Mouse (Mus musculus): ENCODE results near the gene Rere. TPM values are rescaled to one million over a fixed set of nuclear protein-coding genes. Genes with fewer than 3 reads are reported as not detected.
"Not testable (repeated sequence)": the region's sequence is repeated elsewhere in the genome, so short reads cannot be mapped to it uniquely, and the experiment has no call there.

Gene Rere
- polyA plus RNA-seq, 1 experiment from 2014 or later, result 43.6 TPM

- H3K27me3 ChIP-seq, result no peaks in the 10 kb centered on the region
- 15% methylated on average over 6 of the region's 6 CpGs for WGBS
- H3K36me3 ChIP-seq, result no peaks in the 10 kb centered on the region
- H3K4me1 ChIP-seq (replicated peaks), result peaks cover 83% of the 10 kb centered on the region
- H3K4me3 ChIP-seq (replicated peaks), result no peak overlapping the region
- H3K9me3 ChIP-seq, result no peaks in the 10 kb centered on the region
- H3K4me2 ChIP-seq (replicated peaks), result no peak overlapping the region
- no peak overlapping the region for H3K9ac ChIP-seq (replicated peaks)
- ATAC-seq, result no peak
- peak overlapping the region; percentile 58 for H3K27ac ChIP-seq
These were observed 180.2 kb downstream of the Rere start for GRCm38 (mm10) chr4:150461427-150462189.

GRCm38 (mm10) chr4:150462367-150462766 is 180.9 kb downstream of the Rere start:
- peaks cover 80% of the 10 kb centered on the region for H3K4me1 ChIP-seq (replicated peaks)
- WGBS, result 40% methylated on average over 4 of the region's 4 CpGs

DNA sequence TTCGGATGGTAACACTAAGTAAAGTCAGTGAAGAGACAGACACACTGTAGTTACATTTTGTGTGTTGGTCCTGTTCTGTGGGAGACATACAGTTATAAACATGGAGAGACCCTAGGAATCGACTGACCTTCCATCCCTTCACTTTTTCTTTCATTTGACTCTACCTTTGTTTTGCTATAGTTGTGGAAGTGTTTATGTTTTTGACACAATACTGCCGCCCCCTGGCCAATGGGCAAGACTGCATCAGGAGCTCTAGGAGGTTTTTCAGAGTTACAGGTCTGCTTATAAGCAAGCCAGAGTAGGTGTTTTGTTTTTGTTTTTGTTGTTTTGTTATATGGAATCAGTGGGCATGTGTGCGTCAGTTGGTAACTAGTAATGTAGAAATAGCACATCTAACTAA is 184.3 kb downstream of the Rere start:
- Histone ChIP-seq H3K27ac (no peak overlapping the region), H3K9ac (replicated peaks) (no peak overlapping the region), H3K4me3 (replicated peaks) (no peak overlapping the region), H3K4me1 (replicated peaks) (peaks cover 51% of the 10 kb centered on the region), H3K36me3 (peaks cover 5% of the 10 kb centered on the region; the same call in 1 of the 2 replicates), H3K9me3 (no peaks in the 10 kb centered on the region), H3K4me2 (replicated peaks) (no peak overlapping the region), H3K27me3 (peaks cover 6% of the 10 kb centered on the region; the same call in 1 of the 2 replicates)
- no peak for ATAC-seq
- 46% methylated on average over 4 of the region's 4 CpGs for WGBS

More at GRCm38 (mm10) chr4:150462367-150462766, 180.9 kb downstream of the Rere start:
- Histone ChIP-seq H3K27ac (peak overlapping the region; percentile 8; the same call in 1 of the 2 replicates), H3K9me3 (no peaks in the 10 kb centered on the region), H3K4me2 (replicated peaks) (no peak overlapping the region), H3K9ac (replicated peaks) (no peak overlapping the region), H3K36me3 (no peaks in the 10 kb centered on the region), H3K27me3 (no peaks in the 10 kb centered on the region), H3K4me3 (replicated peaks) (no peak overlapping the region)
- no peak for ATAC-seq

DNA sequence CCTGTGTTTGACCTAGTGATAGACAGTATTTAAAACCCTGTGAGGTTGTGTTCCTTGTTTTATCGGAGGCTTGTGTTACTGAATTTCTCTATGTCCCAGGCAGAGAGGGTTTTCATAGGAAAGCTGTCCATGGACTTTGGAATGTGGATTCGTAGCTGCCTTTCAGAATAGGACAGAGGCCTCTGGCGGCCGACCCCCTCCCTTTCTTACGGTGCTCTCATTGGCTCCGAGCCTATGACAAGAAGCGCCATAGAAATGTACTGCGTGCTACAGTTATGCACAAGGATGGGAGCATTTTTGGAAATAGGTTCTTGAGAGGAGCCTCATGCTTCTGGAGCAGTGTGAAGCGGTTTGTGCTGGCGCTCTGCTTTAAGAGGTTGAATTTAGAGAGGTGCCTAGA is 187.8 kb downstream of the Rere start:
- Histone ChIP-seq H3K36me3 (peaks cover 10% of the 10 kb centered on the region; the same call in 1 of the 2 replicates), H3K27ac (no peak overlapping the region), H3K9ac (replicated peaks) (no peak overlapping the region), H3K4me3 (replicated peaks) (no peak overlapping the region), H3K4me2 (replicated peaks) (no peak overlapping the region), H3K9me3 (no peaks in the 10 kb centered on the region), H3K4me1 (replicated peaks) (peaks cover 44% of the 10 kb centered on the region), H3K27me3 (peaks cover 9% of the 10 kb centered on the region; the same call in 1 of the 2 replicates)
- WGBS, result 58% methylated on average over 10 of the region's 10 CpGs
- ATAC-seq, result no peak

DNA sequence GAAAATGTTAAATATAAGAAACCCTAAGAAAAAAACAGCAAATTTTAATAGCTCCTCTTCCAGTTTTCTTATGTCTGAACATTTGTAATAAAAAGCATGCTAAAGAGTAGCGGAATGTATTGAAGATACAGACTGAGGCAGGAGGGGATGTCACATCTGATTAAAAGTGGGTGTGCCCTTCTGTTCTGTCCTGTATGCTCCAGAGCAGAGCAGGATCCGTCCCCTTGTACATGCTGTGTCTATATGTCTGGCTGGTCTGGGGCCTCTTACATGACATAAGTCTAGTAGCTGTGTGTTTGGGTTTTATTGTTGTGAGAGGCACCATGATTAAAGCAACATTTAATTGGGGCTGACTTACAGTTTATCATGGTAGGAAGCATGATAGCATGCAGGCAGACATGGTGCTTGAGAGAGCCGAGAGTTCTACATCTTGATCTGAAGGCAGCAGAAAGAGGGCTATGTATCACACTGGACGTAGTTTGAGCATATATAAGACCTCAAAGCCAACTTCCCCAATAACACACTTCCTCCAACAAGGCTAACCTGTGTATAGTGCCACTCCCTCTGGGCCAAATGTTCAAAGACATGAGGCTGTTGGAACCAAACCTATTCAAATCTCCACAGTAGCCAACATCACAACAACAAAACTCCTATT is 189.4 kb downstream of the Rere start:
- Histone ChIP-seq H3K9me3 (no peaks in the 10 kb centered on the region), H3K4me1 (replicated peaks) (peaks cover 33% of the 10 kb centered on the region), H3K9ac (replicated peaks) (no peak overlapping the region), H3K4me3 (replicated peaks) (no peak overlapping the region), H3K4me2 (replicated peaks) (no peak overlapping the region), H3K27me3 (peaks cover 9% of the 10 kb centered on the region; the same call in 1 of the 2 replicates), H3K27ac (no peak overlapping the region), H3K36me3 (peaks cover 10% of the 10 kb centered on the region; the same call in 1 of the 2 replicates)
- ATAC-seq, result no peak
- 97% methylated on average over 4 of the region's 4 CpGs for WGBS

- WGBS, result 6% methylated on average over 10 of the region's 10 CpGs
- no peak overlapping the region for H3K4me2 ChIP-seq (replicated peaks)
- ATAC-seq, result peak; percentile 85
- H3K4me3 ChIP-seq (replicated peaks), result no peak overlapping the region
- H3K27me3 ChIP-seq, result peaks cover 9% of the 10 kb centered on the region; the same call in 1 of the 2 replicates
- H3K4me1 ChIP-seq (replicated peaks), result peaks cover 22% of the 10 kb centered on the region
- H3K27ac ChIP-seq, result peak overlapping the region; percentile 71
- peaks cover 16% of the 10 kb centered on the region for H3K36me3 ChIP-seq
- H3K9ac ChIP-seq (replicated peaks), result no peak overlapping the region
- no peaks in the 10 kb centered on the region for H3K9me3 ChIP-seq
These were observed 191.4 kb downstream of the Rere start for GRCm38 (mm10) chr4:150472751-150473436.

GRCm38 (mm10) chr4:150473437-150474070 is 192.1 kb downstream of the Rere start:
- peak; percentile 56; the same call in 1 of the 2 replicates for ATAC-seq
- H3K27ac ChIP-seq, result peak overlapping the region; percentile 71
- no peak overlapping the region for H3K4me2 ChIP-seq (replicated peaks)
- peaks cover 9% of the 10 kb centered on the region; the same call in 1 of the 2 replicates for H3K27me3 ChIP-seq
- H3K4me1 ChIP-seq (replicated peaks), result peaks cover 22% of the 10 kb centered on the region
- WGBS, result 54% methylated on average over 4 of the region's 4 CpGs
- H3K36me3 ChIP-seq, result peaks cover 23% of the 10 kb centered on the region
- H3K4me3 ChIP-seq (replicated peaks), result no peak overlapping the region
- H3K9me3 ChIP-seq, result no peaks in the 10 kb centered on the region
- H3K9ac ChIP-seq (replicated peaks), result no peak overlapping the region

DNA sequence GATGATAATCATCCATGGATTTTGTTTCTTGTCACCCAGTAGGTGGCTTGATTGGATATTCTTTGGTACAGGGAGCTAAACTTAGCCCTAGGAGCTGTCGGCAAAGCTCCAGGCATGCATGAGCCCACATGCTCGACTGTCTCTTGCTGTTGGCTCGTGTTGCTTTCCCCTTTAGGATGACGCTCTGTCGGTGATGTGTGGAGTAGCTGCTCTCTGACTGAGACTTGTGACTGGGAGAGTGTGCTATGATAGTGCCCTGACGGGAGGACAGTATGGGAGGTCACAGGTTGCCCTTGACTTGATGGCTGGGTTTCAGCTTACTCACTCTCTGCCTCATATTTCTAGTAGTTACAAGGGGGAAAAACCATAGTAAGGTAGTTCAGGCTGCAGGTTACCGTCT is 192.6 kb downstream of the Rere start:
- Histone ChIP-seq H3K4me1 (replicated peaks) (peaks cover 22% of the 10 kb centered on the region), H3K27me3 (peaks cover 9% of the 10 kb centered on the region; the same call in 1 of the 2 replicates), H3K4me2 (replicated peaks) (no peak overlapping the region), H3K27ac (no peak overlapping the region), H3K9ac (replicated peaks) (no peak overlapping the region), H3K36me3 (peaks cover 24% of the 10 kb centered on the region), H3K4me3 (replicated peaks) (no peak overlapping the region), H3K9me3 (no peaks in the 10 kb centered on the region)
- 52% methylated on average over 7 of the region's 7 CpGs for WGBS
- ATAC-seq, result no peak

GRCm38 (mm10) chr4:150476258-150476657 is 194.8 kb downstream of the Rere start:
- H3K9me3 ChIP-seq, result no peaks in the 10 kb centered on the region
- no peak overlapping the region for H3K4me2 ChIP-seq (replicated peaks)
- H3K9ac ChIP-seq (replicated peaks), result no peak overlapping the region
- no peaks in the 10 kb centered on the region for H3K27me3 ChIP-seq
- H3K27ac ChIP-seq, result no peak overlapping the region
- H3K4me3 ChIP-seq (replicated peaks), result no peak overlapping the region
- peaks cover 18% of the 10 kb centered on the region for H3K4me1 ChIP-seq (replicated peaks)
- peaks cover 29% of the 10 kb centered on the region for H3K36me3 ChIP-seq
- ATAC-seq, result no peak
- WGBS, result 65% methylated on average over 5 of the region's 5 CpGs

DNA sequence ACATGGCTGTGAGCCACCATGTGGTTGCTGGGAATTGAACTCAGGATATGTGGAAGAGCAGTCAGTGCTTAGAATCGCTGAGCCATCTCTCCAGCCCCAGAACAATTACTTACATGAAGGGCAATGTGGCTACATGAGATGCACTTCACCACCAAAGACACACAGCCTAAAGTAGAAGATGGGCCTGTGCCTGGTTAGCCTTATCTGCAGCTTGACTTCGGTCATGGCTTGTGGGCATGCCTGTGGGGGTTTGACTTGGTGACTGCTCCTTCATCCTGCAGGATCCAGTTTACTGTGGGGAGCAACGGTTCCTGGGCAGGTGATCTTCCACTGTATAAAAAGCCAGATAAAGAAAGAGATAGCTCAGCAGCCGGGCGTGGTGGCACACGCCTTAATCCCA is 196.6 kb downstream of the Rere start:
- no peaks in the 10 kb centered on the region for H3K27me3 ChIP-seq
- H3K4me3 ChIP-seq (replicated peaks), result no peak overlapping the region
- H3K9ac ChIP-seq (replicated peaks), result no peak overlapping the region
- peaks cover 40% of the 10 kb centered on the region for H3K36me3 ChIP-seq
- H3K27ac ChIP-seq, result no peak overlapping the region
- no peaks in the 10 kb centered on the region for H3K9me3 ChIP-seq
- H3K4me2 ChIP-seq (replicated peaks), result no peak overlapping the region
- no peak for ATAC-seq
- WGBS, result 94% methylated on average over 6 of the region's 6 CpGs
- H3K4me1 ChIP-seq (replicated peaks), result peaks cover 12% of the 10 kb centered on the region

DNA sequence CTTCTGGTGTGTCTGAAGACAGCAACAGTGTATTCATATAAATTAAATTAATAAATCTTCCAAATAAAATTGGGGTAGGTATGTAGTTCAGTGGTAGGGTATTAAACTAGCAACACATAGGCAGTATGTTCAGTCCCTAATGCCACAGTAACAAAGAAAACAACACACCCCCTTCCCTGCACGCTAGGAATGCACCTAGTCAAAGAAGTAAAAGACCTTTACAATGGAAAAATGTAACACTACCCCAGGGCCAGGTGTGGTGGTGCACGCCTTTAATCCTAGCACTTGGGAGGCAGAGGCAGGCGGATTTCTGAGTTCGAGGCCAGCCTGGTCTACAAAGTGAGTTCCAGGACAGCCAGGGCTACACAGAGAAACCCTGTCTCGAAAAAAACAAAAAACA is 201.6 kb downstream of the Rere start:
- peaks cover 32% of the 10 kb centered on the region for H3K36me3 ChIP-seq
- H3K27ac ChIP-seq; H3K27me3 ChIP-seq; H3K4me2 ChIP-seq (replicated peaks); ATAC-seq; H3K9me3 ChIP-seq; H3K4me3 ChIP-seq (replicated peaks); H3K9ac ChIP-seq (replicated peaks): not testable (repeated sequence)
- 90% methylated on average over 5 of the region's 5 CpGs for WGBS
- peaks cover 16% of the 10 kb centered on the region for H3K4me1 ChIP-seq (replicated peaks)
